Mouse (Mus musculus): ENCODE results near the gene Gm9049. TPM values are rescaled to one million over a fixed set of nuclear protein-coding genes. Genes with fewer than 3 reads are reported as not detected.

The Gm9049 gene
- under 1 TPM in 1 of 2 experiments, not detected in 1; 0.07 TPM for polyA plus RNA-seq (2012; fragmentation: generic; extraction: Trizol)

GRCm38 (mm10) chr10:118354005-118354404, at the start of gene Gm9049:
Gene Gm9049, minus strand, starts transcription at chr10:118354105.

GRCm38 (mm10) chr10:118348579-118348978, 5.3 kb downstream of the Gm9049 start, which contains the start of gene Gm9048:
Gene Gm9048, minus strand, starts transcription at chr10:118348679.

GRCm38 (mm10) chr10:118343155-118343554, 10.8 kb downstream of the Gm9049 start, which contains the start of gene Gm9046:
Gene Gm9046, minus strand, starts transcription at chr10:118343255.

GRCm38 (mm10) chr10:118337731-118338130, 16.2 kb downstream of the Gm9049 start, which contains the start of gene Gm9045:
Gene Gm9045, minus strand, starts transcription at chr10:118337831.

GRCm38 (mm10) chr10:118332308-118332707, 21.6 kb downstream of the Gm9049 start, which contains the start of gene Gm9044:
Gene Gm9044, minus strand, starts transcription at chr10:118332408.

GRCm38 (mm10) chr10:118326869-118327268, 27.0 kb downstream of the Gm9049 start, which contains the start of gene Gm9040:
Gene Gm9040, minus strand, starts transcription at chr10:118326969.

Other genes starting within 250 kb of the Gm9049 start
- gene Mdm1, start 212.3 kb downstream of the Gm9049 start, polyA plus RNA-seq (2012; fragmentation: generic; extraction: Trizol), result 1 to 10 TPM in 1 of 2 experiments, under 1 TPM in 1; 0.43 to 5.3 TPM
- not detected for gene Il22, start 149.2 kb downstream of the Gm9049 start, polyA plus RNA-seq (2012; fragmentation: generic; extraction: Trizol)
- under 1 TPM; 0.01 to 0.04 TPM for gene Gm32717, start 113.3 kb downstream of the Gm9049 start, polyA plus RNA-seq (2012; fragmentation: generic; extraction: Trizol)
- under 1 TPM; 0.01 to 0.04 TPM for gene Gm32802, start 95.4 kb downstream of the Gm9049 start, polyA plus RNA-seq (2012; fragmentation: generic; extraction: Trizol)
- not detected for gene Iltifb, start 59.1 kb downstream of the Gm9049 start, polyA plus RNA-seq (2012; fragmentation: generic; extraction: Trizol)
- gene Gm9040, start 27.1 kb downstream of the Gm9049 start, polyA plus RNA-seq (2012; fragmentation: generic; extraction: Trizol), result not detected
- gene Gm9044, start 21.7 kb downstream of the Gm9049 start, polyA plus RNA-seq (2012; fragmentation: generic; extraction: Trizol), result not detected
- under 1 TPM in 1 of 2 experiments, not detected in 1; 0.07 TPM for gene Gm9045, start 16.3 kb downstream of the Gm9049 start, polyA plus RNA-seq (2012; fragmentation: generic; extraction: Trizol)
- not detected for gene Gm9046, start 10.8 kb downstream of the Gm9049 start, polyA plus RNA-seq (2012; fragmentation: generic; extraction: Trizol)
- not detected for gene Gm9048, start 5.4 kb downstream of the Gm9049 start, polyA plus RNA-seq (2012; fragmentation: generic; extraction: Trizol)
- gene Ifng, start 86.9 kb upstream of the Gm9049 start, polyA plus RNA-seq (2012; fragmentation: generic; extraction: Trizol), result not detected